Mouse (Mus musculus): ENCODE measurements around the gene Fbh1.

Fbh1 gene

GRCm38 (mm10) chr2:11722564-11722963 lies 54.8 kb downstream of the Fbh1 start:
- DNase-seq (ENCODE audit: low spot score in 2 of 2) = no peak

GRCm38 (mm10) chr2:11718573-11718972 lies 58.8 kb downstream of the Fbh1 start:
- DNase-seq (ENCODE audit: low spot score in 2 of 2) = no peak

GRCm38 (mm10) chr2:11714535-11714934 lies 62.8 kb downstream of the Fbh1 start:
- no peak for DNase-seq (ENCODE audit: low spot score in 2 of 2)

- DNase-seq (ENCODE audit: low spot score in 2 of 2) = no peak
These were observed 64.4 kb downstream of the Fbh1 start for GRCm38 (mm10) chr2:11713021-11713420.

- DNase-seq (ENCODE audit: low spot score in 2 of 2) = no peak
These were observed 64.8 kb downstream of the Fbh1 start for GRCm38 (mm10) chr2:11712483-11712990.

GRCm38 (mm10) chr2:11710101-11710500 lies 67.3 kb downstream of the Fbh1 start:
- DNase-seq (ENCODE audit: low spot score in 2 of 2) = peak; percentile 7 to 25

GRCm38 (mm10) chr2:11708538-11708937 lies 68.8 kb downstream of the Fbh1 start:
- peak in 1 of 2 experiments; percentile 25 for DNase-seq (ENCODE audit: low spot score in 2 of 2)

GRCm38 (mm10) chr2:11706746-11707065 lies 70.7 kb downstream of the Fbh1 start:
- no peak for DNase-seq (ENCODE audit: low spot score in 2 of 2)

GRCm38 (mm10) chr2:11706030-11706745 lies 71.2 kb downstream of the Fbh1 start:
- no peak for DNase-seq (ENCODE audit: low spot score in 2 of 2)

- DNase-seq (ENCODE audit: low spot score in 2 of 2) = peak; percentile 45 to 83
These were observed 72.0 kb downstream of the Fbh1 start, which contains the start of gene Il15ra for GRCm38 (mm10) chr2:11705201-11706025. Gene Il15ra (plus strand): TSS chr2:11705290.

- DNase-seq (ENCODE audit: low spot score in 2 of 2) = no peak
These were observed 77.5 kb downstream of the Fbh1 start for GRCm38 (mm10) chr2:11699905-11700304.

GRCm38 (mm10) chr2:11698994-11699393 lies 78.4 kb downstream of the Fbh1 start:
- no peak for DNase-seq (ENCODE audit: low spot score in 2 of 2)

- no peak for DNase-seq (ENCODE audit: low spot score in 2 of 2)
These were observed 81.5 kb downstream of the Fbh1 start for GRCm38 (mm10) chr2:11695867-11696266.

GRCm38 (mm10) chr2:11694104-11694503 lies 83.3 kb downstream of the Fbh1 start:
- DNase-seq (ENCODE audit: low spot score in 2 of 2) = no peak

- DNase-seq (ENCODE audit: low spot score in 2 of 2) = peak in 1 of 2 experiments; percentile 28
These were observed 84.0 kb downstream of the Fbh1 start for GRCm38 (mm10) chr2:11693352-11693751.
